ENCODE assay signal across 19 mouse cellular contexts in genomic region chr14:103792726-103793125, GRCm38 (mm10). TPM values are rescaled to one million over a fixed set of nuclear protein-coding genes. Genes with fewer than 3 reads are reported as not detected.
A peak's percentile ranks its signal among the peaks of the same experiment; 100 is the strongest.
DNase-seq lines count a peak whose midpoint lies in the region; ATAC-seq lines count a peak whose summit lies in the region.
"Had no signal": no experiment of that assay in that cellular context is flagged by ENCODE, and none has a peak within 500 bp of the region (broad histone marks: within the 10 kb centered on the region; RNA-seq: fewer than 3 reads in every experiment).

No protein-coding gene starts in this region.

- no peak overlapping the region for H3K9ac ChIP-seq in hindbrain, embryonic 11.5 days (ENCODE audit: low read depth, low read length)
- H3K9ac ChIP-seq in hindbrain, embryonic 12.5 days: no peak overlapping the region
- H3K9ac ChIP-seq in neural tube, embryonic 11.5 days (ENCODE audit: low read length): 0 out of 2 replicates have a peak overlapping the region, but pooled peaks have one; percentile 12
- H3K9ac ChIP-seq: embryonic facial prominence, embryonic 13.5 days; limb, embryonic 12.5 days; liver, embryonic 13.5 days; lung, embryonic 15.5 days had no signal

- no peak overlapping the region for H3K27ac ChIP-seq in hindbrain, embryonic 11.5 days (ENCODE audit: low read depth, low read length)
- no peak overlapping the region for H3K27ac ChIP-seq in hindbrain, embryonic 12.5 days
- H3K27ac ChIP-seq in neural tube, embryonic 11.5 days (ENCODE audit: low read depth, low read length): no peak overlapping the region
- H3K27ac ChIP-seq: embryonic facial prominence, embryonic 13.5 days; limb, embryonic 12.5 days; liver, embryonic 13.5 days; lung, embryonic 15.5 days; macrophage had no signal

- DNase-seq in cerebellum, postnatal 10 days: peak; percentile 11 to 36
- DNase-seq in hindbrain, embryonic 11.5 days (ENCODE audit: low spot score): peak; percentile 26
- no peak for DNase-seq in neural tube, embryonic 11.5 days (ENCODE audit: low spot score)
- no peak for DNase-seq in neural tube, embryonic 10.5 days (ENCODE audit: extremely low spot score, low spot score)
- no peak for DNase-seq in right cerebral cortex, postnatal 25 days
- DNase-seq in kidney, adult 11 months: no peak
- DNase-seq: adrenal gland, adult 2 months; cerebellum, adult 11 months; cerebellum, postnatal 25 days; gastrocnemius, postnatal 14 days; liver, embryonic 13.5 days; spleen, adult 18-20 months; thymus, postnatal 14 days had no signal

- H3K4me2 ChIP-seq in hindbrain, embryonic 11.5 days (replicated peaks; ENCODE audit: low read depth, low read length): no peak overlapping the region
- no peak overlapping the region for H3K4me2 ChIP-seq in hindbrain, embryonic 12.5 days (replicated peaks)
- H3K4me2 ChIP-seq in neural tube, embryonic 11.5 days (ENCODE audit: low read depth): no peak overlapping the region
- H3K4me2 ChIP-seq: embryonic facial prominence, embryonic 13.5 days; limb, embryonic 12.5 days; liver, embryonic 13.5 days; lung, embryonic 15.5 days had no signal

- no peak overlapping the region for H3K4me3 ChIP-seq in hindbrain, embryonic 11.5 days (ENCODE audit: low read depth, low read length)
- H3K4me3 ChIP-seq in hindbrain, embryonic 12.5 days: no peak overlapping the region
- no peak overlapping the region for H3K4me3 ChIP-seq in neural tube, embryonic 11.5 days (ENCODE audit: low read depth, low read length)
- H3K4me3 ChIP-seq: embryonic facial prominence, embryonic 13.5 days; limb, embryonic 12.5 days; liver, embryonic 13.5 days; lung, embryonic 15.5 days had no signal

- H3K27me3 ChIP-seq in hindbrain, embryonic 11.5 days (ENCODE audit: control insufficient read depth, insufficient read depth, low read length): no peaks in the 10 kb centered on the region
- no peaks in the 10 kb centered on the region for H3K27me3 ChIP-seq in hindbrain, embryonic 12.5 days
- no peaks in the 10 kb centered on the region for H3K27me3 ChIP-seq in neural tube, embryonic 11.5 days (ENCODE audit: control insufficient read depth, insufficient read depth, low read length)
- H3K27me3 ChIP-seq: embryonic facial prominence, embryonic 13.5 days; limb, embryonic 12.5 days; liver, embryonic 13.5 days; lung, embryonic 15.5 days had no signal

- no peaks in the 10 kb centered on the region; the same call in 1 of the 2 replicates for H3K4me1 ChIP-seq in hindbrain, embryonic 11.5 days (replicated peaks; ENCODE audit: control insufficient read depth, insufficient read depth, low read length)
- 0 out of 2 replicates have a peak, but pooled peaks cover 3% of the 10 kb centered on the region for H3K4me1 ChIP-seq in hindbrain, embryonic 12.5 days
- no peaks in the 10 kb centered on the region for H3K4me1 ChIP-seq in neural tube, embryonic 11.5 days (ENCODE audit: control insufficient read depth, insufficient read depth, low read length)
- H3K4me1 ChIP-seq: embryonic facial prominence, embryonic 13.5 days; limb, embryonic 12.5 days; liver, embryonic 13.5 days; lung, embryonic 15.5 days had no signal

- no peaks in the 10 kb centered on the region for H3K36me3 ChIP-seq in hindbrain, embryonic 11.5 days (ENCODE audit: control insufficient read depth, insufficient read depth, low read length)
- no peaks in the 10 kb centered on the region for H3K36me3 ChIP-seq in hindbrain, embryonic 12.5 days
- H3K36me3 ChIP-seq in neural tube, embryonic 11.5 days (ENCODE audit: control insufficient read depth, insufficient read depth, low read length): no peaks in the 10 kb centered on the region
- H3K36me3 ChIP-seq: embryonic facial prominence, embryonic 13.5 days; limb, embryonic 12.5 days; liver, embryonic 13.5 days; lung, embryonic 15.5 days had no signal

- 44% methylated on average over 1 of the region's 1 CpGs for WGBS in hindbrain, embryonic 11.5 days
- WGBS in hindbrain, embryonic 12.5 days: 22% methylated on average over 1 of the region's 1 CpGs
- WGBS in neural tube, embryonic 11.5 days: 38% methylated on average over 1 of the region's 1 CpGs

- H3K9me3 ChIP-seq in hindbrain, embryonic 11.5 days (ENCODE audit: control insufficient read depth, low read length): no peaks in the 10 kb centered on the region
- peaks cover 5% of the 10 kb centered on the region; the same call in 1 of the 2 replicates for H3K9me3 ChIP-seq in hindbrain, embryonic 12.5 days (replicated peaks)
- no peaks in the 10 kb centered on the region for H3K9me3 ChIP-seq in neural tube, embryonic 11.5 days (ENCODE audit: control insufficient read depth, low read length)
- H3K9me3 ChIP-seq: embryonic facial prominence, embryonic 13.5 days; limb, embryonic 12.5 days; liver, embryonic 13.5 days; lung, embryonic 15.5 days had no signal

- no peak for ATAC-seq in cerebellum, adult (ENCODE audit: insufficient number of reproducible peaks, low FRiP score, low TSS enrichment)
- no peak for ATAC-seq in hindbrain, embryonic 11.5 days (ENCODE audit: low FRiP score)
- no peak for ATAC-seq in hindbrain, embryonic 12.5 days (ENCODE audit: low FRiP score)
- ATAC-seq in neural tube, embryonic 11.5 days (ENCODE audit: insufficient read depth, low FRiP score, low TSS enrichment): peak; percentile 68; the same call in 1 of the 2 replicates

RNA-seq across cellular contexts. Expression of gene Ednrb, which starts 51.5 kb away (rescaled TPM):
- polyA plus RNA-seq in hindbrain, embryonic 11.5 days (2014; fragmentation: Nextera tagmentation; extraction: Ambion mirVana): 149 and 164 TPM in 2 replicates
- 112 and 120 TPM in 2 replicates for polyA plus RNA-seq in hindbrain, embryonic 12.5 days (2016; fragmentation: Nextera tagmentation; extraction: Ambion mirVana)
- polyA plus RNA-seq in neural tube, embryonic 11.5 days (2014; fragmentation: Nextera tagmentation; extraction: Ambion mirVana): 160 and 179 TPM in 2 replicates

Comparison
In these comparisons a context has a peak if more than half of its experiments do, and no peak if none do; other contexts are left out.
1. DNase-seq: peak in cerebellum, postnatal 10 days (2 of 2) and hindbrain, embryonic 11.5 days (single experiment); none in neural tube, embryonic 11.5 days (single experiment), neural tube, embryonic 10.5 days (single experiment), right cerebral cortex, postnatal 25 days (single experiment) and kidney, adult 11 months (single experiment).